Mouse (Mus musculus): Measurements from ENCODE around the gene 4931428L18Rik. TPM values are rescaled to one million over a fixed set of nuclear protein-coding genes. Genes with fewer than 3 reads are reported as not detected.

The 4931428L18Rik gene
- total RNA-seq, 1 experiment, result 1.8 TPM

DNA sequence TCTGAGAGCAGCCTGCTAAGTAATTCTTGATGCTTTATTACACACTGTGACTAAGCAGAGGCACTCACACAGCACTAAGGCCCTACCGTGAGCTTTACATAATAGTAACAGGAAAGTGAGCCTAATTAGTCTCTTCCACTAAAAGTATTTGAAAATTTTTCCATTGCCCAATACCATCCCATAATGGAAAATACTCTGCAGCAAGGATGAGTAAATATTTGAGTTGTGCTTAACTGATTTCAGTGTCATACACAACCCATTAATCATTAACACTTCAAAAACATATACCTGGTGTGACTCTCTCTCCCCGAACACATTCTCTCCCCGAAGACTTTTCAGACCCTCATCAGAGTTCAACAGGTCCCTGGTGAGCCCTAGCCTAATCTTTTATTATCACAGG is 127.7 kb downstream of the 4931428L18Rik start:
- Histone ChIP-seq H3K4me1 (ENCODE audit: control insufficient read depth in 2 of 2, insufficient read depth in 2 of 2, low read length in 2 of 2, poor library complexity in 1 of 2) (peaks cover 0 to 2% of the 10 kb centered on the region in 2 experiments; a peak in 1 of 4 replicates), H3K36me3 (ENCODE audit: control insufficient read depth, insufficient read depth, low read length, poor library complexity, severe bottlenecking) (no peaks in the 10 kb centered on the region), H3K4me3 (ENCODE audit: insufficient read depth in 1 of 2, low read depth in 1 of 2, low read length in 2 of 2, poor library complexity in 1 of 2, severe bottlenecking in 1 of 2) (no peak overlapping the region), H3K9me3 (ENCODE audit: control insufficient read depth, insufficient read depth, low read depth, low read length) (no peaks in the 10 kb centered on the region), H3K27ac (ENCODE audit: insufficient read depth, low read depth, low read length, poor library complexity, severe bottlenecking) (no peak overlapping the region), H3K9ac (ENCODE audit: insufficient read depth, low read depth, low read length, poor library complexity, severe bottlenecking) (no peak overlapping the region)
- in situ Hi-C loops (cut with MboI; ENCODE audit: low sequenced_read_pairs in 2 of 2, unreplicated experiment in 2 of 2), result no loop called here
- no peak for DNase-seq (ENCODE audit: low read depth, low spot score)
- TF ChIP-seq CHD2 (IDR thresholded peaks at IDR 0.05; ENCODE audit: low read depth, low read length) (no peak), ZNF384 (IDR thresholded peaks at IDR 0.05; ENCODE audit: low read depth, low read length) (no peak), MAFK (IDR thresholded peaks at IDR 0.05; ENCODE audit: insufficient read depth, low read depth, low read length) (no peak), HCFC1 (IDR thresholded peaks at IDR 0.05; ENCODE audit: borderline replicate concordance, insufficient read depth, low read length) (no peak), ZC3H11A (IDR thresholded peaks at IDR 0.05; ENCODE audit: borderline replicate concordance, low read depth, low read length) (no peak)

DNA sequence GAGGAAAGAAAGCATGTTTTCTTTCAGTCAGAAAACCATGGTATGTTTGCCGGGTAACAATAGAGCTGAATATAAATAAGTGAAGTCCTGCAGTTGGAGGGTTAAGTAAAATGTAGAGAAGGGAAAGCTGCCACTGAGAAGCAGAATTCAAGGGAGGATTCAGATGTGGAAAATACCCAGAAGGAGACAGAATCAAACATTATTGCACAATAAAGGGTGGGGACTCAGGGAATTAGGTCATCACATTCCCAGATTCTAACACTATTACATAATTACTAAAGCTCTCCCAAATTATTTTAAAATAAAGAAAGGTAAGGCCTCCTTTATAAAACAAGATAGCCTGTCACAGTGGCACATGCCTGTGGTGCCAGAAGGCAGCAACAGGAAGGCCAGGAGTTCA is 128.5 kb downstream of the 4931428L18Rik start:
- Histone ChIP-seq H3K27ac (ENCODE audit: insufficient read depth, low read depth, low read length, poor library complexity, severe bottlenecking) (no peak overlapping the region), H3K36me3 (ENCODE audit: control insufficient read depth, insufficient read depth, low read length, poor library complexity, severe bottlenecking) (no peaks in the 10 kb centered on the region), H3K9ac (ENCODE audit: insufficient read depth, low read depth, low read length, poor library complexity, severe bottlenecking) (no peak overlapping the region), H3K4me1 (ENCODE audit: control insufficient read depth in 2 of 2, insufficient read depth in 2 of 2, low read length in 2 of 2, poor library complexity in 1 of 2) (peaks cover 0 to 2% of the 10 kb centered on the region in 2 experiments; a peak in 1 of 4 replicates), H3K9me3 (ENCODE audit: control insufficient read depth, insufficient read depth, low read depth, low read length) (no peaks in the 10 kb centered on the region), H3K4me3 (ENCODE audit: insufficient read depth in 1 of 2, low read depth in 1 of 2, low read length in 2 of 2, poor library complexity in 1 of 2, severe bottlenecking in 1 of 2) (no peak overlapping the region)
- DNase-seq (ENCODE audit: low read depth, low spot score), result no peak
- in situ Hi-C loops (cut with MboI; ENCODE audit: low sequenced_read_pairs in 2 of 2, unreplicated experiment in 2 of 2), result no loop called here
- TF ChIP-seq CHD2 (IDR thresholded peaks at IDR 0.05; ENCODE audit: low read depth, low read length), result no peak
- no peak for TF ChIP-seq MAFK (IDR thresholded peaks at IDR 0.05; ENCODE audit: insufficient read depth, low read depth, low read length)
- TF ChIP-seq HCFC1 (IDR thresholded peaks at IDR 0.05; ENCODE audit: borderline replicate concordance, insufficient read depth, low read length), result no peak
- TF ChIP-seq ZNF384 (IDR thresholded peaks at IDR 0.05; ENCODE audit: low read depth, low read length), result no peak
- no peak for TF ChIP-seq ZC3H11A (IDR thresholded peaks at IDR 0.05; ENCODE audit: borderline replicate concordance, low read depth, low read length)

DNA sequence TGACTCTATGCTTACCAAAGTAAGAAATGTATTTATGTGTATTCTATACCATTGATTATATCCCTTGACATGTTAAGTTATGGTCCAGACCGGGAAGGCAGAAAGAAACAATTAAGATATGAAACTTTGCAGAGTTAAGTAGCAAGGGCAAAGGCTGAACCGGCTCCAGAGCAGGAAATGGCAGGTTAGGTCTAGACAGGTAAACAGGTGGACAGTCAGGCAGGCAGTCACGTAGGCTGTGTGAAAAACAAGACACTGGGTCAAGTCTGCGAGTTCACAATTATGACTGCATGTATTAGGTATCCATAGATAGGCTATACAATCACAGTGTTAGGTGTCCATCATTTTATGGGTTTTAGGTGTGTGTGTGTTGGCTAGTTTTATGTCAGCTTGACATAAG is 133.8 kb downstream of the 4931428L18Rik start:
- Histone ChIP-seq H3K36me3 (ENCODE audit: control insufficient read depth, insufficient read depth, low read length, poor library complexity, severe bottlenecking) (no peaks in the 10 kb centered on the region), H3K4me1 (ENCODE audit: control insufficient read depth in 2 of 2, insufficient read depth in 2 of 2, low read length in 2 of 2, poor library complexity in 1 of 2) (no peaks in the 10 kb centered on the region), H3K27ac (ENCODE audit: insufficient read depth, low read depth, low read length, poor library complexity, severe bottlenecking) (no peak overlapping the region), H3K9me3 (ENCODE audit: control insufficient read depth, insufficient read depth, low read depth, low read length) (no peaks in the 10 kb centered on the region), H3K9ac (ENCODE audit: insufficient read depth, low read depth, low read length, poor library complexity, severe bottlenecking) (no peak overlapping the region), H3K4me3 (ENCODE audit: insufficient read depth in 1 of 2, low read depth in 1 of 2, low read length in 2 of 2, poor library complexity in 1 of 2, severe bottlenecking in 1 of 2) (no peak overlapping the region)
- no peak for DNase-seq (ENCODE audit: low read depth, low spot score)
- in situ Hi-C loops (cut with MboI; ENCODE audit: low sequenced_read_pairs in 2 of 2, unreplicated experiment in 2 of 2), result no loop called here
- no peak for TF ChIP-seq MAFK (IDR thresholded peaks at IDR 0.05; ENCODE audit: insufficient read depth, low read depth, low read length)
- TF ChIP-seq CHD2 (IDR thresholded peaks at IDR 0.05; ENCODE audit: low read depth, low read length), result no peak
- TF ChIP-seq ZNF384 (IDR thresholded peaks at IDR 0.05; ENCODE audit: low read depth, low read length), result no peak
- TF ChIP-seq ZC3H11A (IDR thresholded peaks at IDR 0.05; ENCODE audit: borderline replicate concordance, low read depth, low read length), result no peak
- no peak for TF ChIP-seq HCFC1 (IDR thresholded peaks at IDR 0.05; ENCODE audit: borderline replicate concordance, insufficient read depth, low read length)

DNA sequence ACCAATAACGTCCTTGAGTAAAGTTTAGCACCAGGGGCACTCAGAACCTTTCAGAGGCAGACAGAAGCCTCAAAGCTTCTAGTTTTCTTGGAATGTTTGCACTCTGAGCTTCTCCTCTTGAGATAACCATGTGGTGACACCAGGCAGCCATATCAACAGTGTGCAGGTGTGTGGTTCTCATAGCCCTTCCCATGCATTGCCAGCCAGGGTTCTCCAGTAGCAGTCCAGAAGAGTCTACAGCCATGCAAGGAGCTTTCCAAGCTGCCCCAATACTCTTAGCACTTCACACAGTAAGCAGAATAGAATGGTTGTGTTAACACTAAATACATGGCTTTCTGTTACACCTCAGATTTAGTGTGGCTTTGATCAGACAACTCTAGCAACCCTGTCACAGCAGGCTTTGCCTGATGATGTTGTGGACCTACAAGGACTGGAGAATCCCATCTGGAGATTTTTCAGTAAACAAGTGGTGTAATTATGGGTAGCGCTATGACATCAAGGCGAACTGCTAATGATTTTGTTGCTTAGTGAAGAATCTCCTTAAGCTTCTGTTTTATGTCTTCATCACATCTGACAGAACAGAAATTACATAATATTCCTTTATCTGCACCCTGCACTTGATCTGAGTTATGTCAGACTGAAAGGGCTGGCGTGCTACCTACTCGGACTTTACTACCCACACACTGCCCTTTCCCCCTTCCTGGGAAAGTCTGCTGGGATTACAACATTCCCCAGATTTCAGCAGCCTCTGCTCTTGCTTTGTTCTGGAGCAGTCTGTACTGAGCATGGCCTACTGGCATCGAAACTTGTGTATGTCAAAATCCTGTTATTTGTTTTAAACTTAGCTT is 149.7 kb downstream of the 4931428L18Rik start:
- in situ Hi-C loops (cut with MboI; ENCODE audit: low sequenced_read_pairs in 2 of 2, unreplicated experiment in 2 of 2), result no loop called here
- no peak for TF ChIP-seq HCFC1 (IDR thresholded peaks at IDR 0.05; ENCODE audit: borderline replicate concordance, insufficient read depth, low read length)
- TF ChIP-seq CHD2 (IDR thresholded peaks at IDR 0.05; ENCODE audit: low read depth, low read length), result no peak
- TF ChIP-seq ZC3H11A (IDR thresholded peaks at IDR 0.05; ENCODE audit: borderline replicate concordance, low read depth, low read length), result no peak
- no peak for TF ChIP-seq MAFK (IDR thresholded peaks at IDR 0.05; ENCODE audit: insufficient read depth, low read depth, low read length)
- TF ChIP-seq ZNF384 (IDR thresholded peaks at IDR 0.05; ENCODE audit: low read depth, low read length), result no peak
- Histone ChIP-seq H3K4me1 (ENCODE audit: control insufficient read depth in 2 of 2, insufficient read depth in 2 of 2, low read length in 2 of 2, poor library complexity in 1 of 2) (no peaks in the 10 kb centered on the region), H3K4me3 (ENCODE audit: insufficient read depth in 1 of 2, low read depth in 1 of 2, low read length in 2 of 2, poor library complexity in 1 of 2, severe bottlenecking in 1 of 2) (no peak overlapping the region), H3K9me3 (ENCODE audit: control insufficient read depth, insufficient read depth, low read depth, low read length) (no peaks in the 10 kb centered on the region), H3K9ac (ENCODE audit: insufficient read depth, low read depth, low read length, poor library complexity, severe bottlenecking) (no peak overlapping the region), H3K36me3 (ENCODE audit: control insufficient read depth, insufficient read depth, low read length, poor library complexity, severe bottlenecking) (no peaks in the 10 kb centered on the region), H3K27ac (ENCODE audit: insufficient read depth, low read depth, low read length, poor library complexity, severe bottlenecking) (no peak overlapping the region)
- DNase-seq (ENCODE audit: low read depth, low spot score), result no peak

Data from ES-E14 (cell line).